Mouse (Mus musculus) myocyte (in vitro differentiated cells): ENCODE results near the gene Slc1a3.

Source experiments
- CEBPB ChIP-seq: IDR thresholded peaks from 2 replicates; pipeline ENCODE4 v1.6.1; 2011; ENCODE audit warnings: mild to moderate bottlenecking, moderate library complexity; ENCODE audit not compliant: poor library complexity, insufficient read depth, severe bottlenecking
- E2F4 ChIP-seq: IDR thresholded peaks from one replicate; pipeline ENCODE4 v1.6.1; 2011; ENCODE audit warnings: mild to moderate bottlenecking, control low read depth, moderate library complexity; ENCODE audit not compliant: insufficient read depth
- MAX ChIP-seq: IDR thresholded peaks from one replicate; pipeline ENCODE4 v1.6.1; 2011; ENCODE audit warnings: low read depth, mild to moderate bottlenecking, control low read depth
- MYOD1 ChIP-seq, 3 experiments: IDR thresholded peaks; one replicate each; pipeline ENCODE4 v1.6.1; 2011; ENCODE audit warnings: control low read depth in 2 of 3, low read depth in 2 of 3, mild to moderate bottlenecking in 2 of 3, moderate library complexity in 1 of 3; ENCODE audit not compliant: insufficient read length in 2 of 3, control insufficient read depth in 1 of 3
- MYOG ChIP-seq, 3 experiments: IDR thresholded peaks; one replicate each; pipeline ENCODE4 v1.6.1; 2011; ENCODE audit warnings: control low read depth in 2 of 3, low read depth in 2 of 3, mild to moderate bottlenecking in 2 of 3; ENCODE audit not compliant: insufficient read length in 2 of 3, control insufficient read depth in 1 of 3, insufficient read depth in 1 of 3
- POLR2A ChIP-seq: IDR thresholded peaks from one replicate; pipeline ENCODE4 v1.6.1; 2011; ENCODE audit warnings: low read depth, mild to moderate bottlenecking, control low read depth, moderate library complexity; ENCODE audit not compliant: insufficient read length
- POLR2AphosphoS2 ChIP-seq: IDR thresholded peaks from one replicate; pipeline ENCODE4 v1.6.1; 2011; ENCODE audit warnings: low read depth, control low read depth; ENCODE audit not compliant: insufficient read length
- REST ChIP-seq: IDR thresholded peaks from one replicate; pipeline ENCODE4 v1.6.1; 2011; ENCODE audit warnings: mild to moderate bottlenecking, control low read depth, moderate library complexity; ENCODE audit not compliant: insufficient read depth, insufficient read length
- SRF ChIP-seq: IDR thresholded peaks from one replicate; pipeline ENCODE4 v1.6.1; 2011; ENCODE audit warnings: low read depth; ENCODE audit not compliant: control insufficient read depth, insufficient read length
- TCF12 ChIP-seq: IDR thresholded peaks from one replicate; pipeline ENCODE4 v1.6.1; 2011; ENCODE audit warnings: mild to moderate bottlenecking, control low read depth; ENCODE audit not compliant: poor library complexity, insufficient read depth, severe bottlenecking
- TCF3 ChIP-seq: IDR thresholded peaks from one replicate; pipeline ENCODE4 v1.6.1; 2011; ENCODE audit warnings: low read depth, control low read depth; ENCODE audit not compliant: insufficient read length
- USF1 ChIP-seq: IDR thresholded peaks from one replicate; pipeline ENCODE4 v1.6.1; 2011; ENCODE audit warnings: low read depth, mild to moderate bottlenecking, control low read depth, moderate library complexity

GRCm38 (mm10) chr15:8721746-8722145 is 11.2 kb upstream of the Slc1a3 start:
- TF ChIP-seq USF1 (no peak), TCF12 (no peak), CEBPB (no peak), POLR2A (no peak), E2F4 (no peak), MAX (no peak), MYOG (IDR thresholded peaks at IDR 0.05; ENCODE audit: control insufficient read depth in 1 of 3, insufficient read depth in 1 of 3, insufficient read length in 2 of 3, low read depth in 2 of 3) (no peak), TCF3 (no peak), SRF (no peak), POLR2AphosphoS2 (no peak), REST (no peak), MYOD1 (IDR thresholded peaks at IDR 0.05; ENCODE audit: control insufficient read depth in 1 of 3, insufficient read length in 2 of 3, low read depth in 2 of 3) (no peak)
